Mouse (Mus musculus): ENCODE measurements at regions not wholly inside any gene's neighbourhood (a gene's known extent, or its start where the extent isn't known, plus 50 kb on each side); places are given as distances from the start of the nearest gene placed in this dataset.

DNA sequence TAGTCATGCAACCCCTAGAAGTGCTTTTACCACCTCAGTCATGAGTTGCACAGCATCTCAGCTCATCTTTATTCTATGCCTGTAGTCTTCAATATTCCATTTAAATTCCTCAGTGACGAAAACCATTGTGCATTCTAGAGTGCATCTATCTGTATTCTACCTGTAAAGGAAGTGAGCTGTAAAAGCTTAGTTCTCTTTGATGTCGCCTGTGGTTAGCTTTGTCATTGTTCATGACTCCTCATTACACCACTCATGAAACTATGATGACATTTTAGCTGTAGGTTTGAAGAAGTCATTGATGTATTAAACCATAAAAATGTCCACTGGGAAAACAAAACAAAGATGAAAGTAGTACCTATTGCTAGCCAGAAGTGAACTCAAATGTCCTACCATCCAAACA, 911.3 kb downstream of the Diaph3 start:
- TF ChIP-seq POLR2A (IDR thresholded peaks at IDR 0.05; ENCODE audit: low read depth, low read length) (no peak), CTCF (IDR thresholded peaks at IDR 0.05; ENCODE audit: borderline replicate concordance, insufficient read depth, low read length) (no peak)

All from embryonic fibroblast, embryonic 13.5 days (primary cell).